Mouse (Mus musculus) hindbrain, embryonic 12.5 days (tissue): ENCODE measurements around the gene Tbc1d7. TPM values are rescaled to one million over a fixed set of nuclear protein-coding genes. Genes with fewer than 3 reads are reported as not detected.

ENCODE experiments used
- ATAC-seq: fragments of 200-750 bp; cut with Nextera tagmentation; 2 replicates; pipeline ENCODE4 v1.8.0; 2017; ENCODE audit warnings: moderate TSS enrichment; ENCODE audit not compliant: low FRiP score
- H3K27ac ChIP-seq: fragments of 300-500 bp; sonication (generic); 2 replicates; pipeline ENCODE4 v1.5.1; 2016; ENCODE audit warnings: mild to moderate bottlenecking
- H3K27me3 ChIP-seq: fragments of 300-500 bp; sonication (generic); 2 replicates; pipeline ENCODE4 v1.6.1; 2016; ENCODE audit warnings: mild to moderate bottlenecking
- H3K36me3 ChIP-seq: fragments of 300-500 bp; sonication (generic); 2 replicates; pipeline ENCODE4 v1.6.1; 2016; ENCODE audit warnings: mild to moderate bottlenecking
- H3K4me1 ChIP-seq: fragments of 300-500 bp; sonication (generic); 2 replicates; pipeline ENCODE4 v1.6.1; 2016
- H3K4me2 ChIP-seq: fragments of 300-500 bp; sonication (generic); replicated peaks from 2 replicates; pipeline ENCODE4 v1.6.1; 2016; ENCODE audit warnings: mild to moderate bottlenecking
- H3K4me3 ChIP-seq: fragments of 300-500 bp; sonication (generic); 2 replicates; pipeline ENCODE4 v1.5.1; 2016; ENCODE audit warnings: mild to moderate bottlenecking
- H3K9ac ChIP-seq: fragments of 300-500 bp; sonication (generic); 2 replicates; pipeline ENCODE4 v1.6.1; 2016; ENCODE audit warnings: mild to moderate bottlenecking, moderate library complexity
- H3K9me3 ChIP-seq: fragments of 300-500 bp; sonication (generic); replicated peaks from 2 replicates; pipeline ENCODE4 v1.6.1; 2016; ENCODE audit warnings: mild to moderate bottlenecking
- WGBS: fragments of 180-500 bp; shearing (Covaris S2); methylation state at CpG from one replicate; pipeline ENCODE4 v1.1.7; 2016; 5-methylcytosine and 5-hydroxymethylcytosine counted together
- polyA plus RNA-seq: library from polyadenylated mRNA; unstranded; fragments of >200 nt; fragmentation: Nextera tagmentation; extraction: Ambion mirVana; gene quantifications from 2 replicates; pipeline ENCODE4 v1.2.1, GENCODE M21; 2016

Gene Tbc1d7
- polyA plus RNA-seq, 1 experiment from 2014 or later, result 74.9 TPM

DNA sequence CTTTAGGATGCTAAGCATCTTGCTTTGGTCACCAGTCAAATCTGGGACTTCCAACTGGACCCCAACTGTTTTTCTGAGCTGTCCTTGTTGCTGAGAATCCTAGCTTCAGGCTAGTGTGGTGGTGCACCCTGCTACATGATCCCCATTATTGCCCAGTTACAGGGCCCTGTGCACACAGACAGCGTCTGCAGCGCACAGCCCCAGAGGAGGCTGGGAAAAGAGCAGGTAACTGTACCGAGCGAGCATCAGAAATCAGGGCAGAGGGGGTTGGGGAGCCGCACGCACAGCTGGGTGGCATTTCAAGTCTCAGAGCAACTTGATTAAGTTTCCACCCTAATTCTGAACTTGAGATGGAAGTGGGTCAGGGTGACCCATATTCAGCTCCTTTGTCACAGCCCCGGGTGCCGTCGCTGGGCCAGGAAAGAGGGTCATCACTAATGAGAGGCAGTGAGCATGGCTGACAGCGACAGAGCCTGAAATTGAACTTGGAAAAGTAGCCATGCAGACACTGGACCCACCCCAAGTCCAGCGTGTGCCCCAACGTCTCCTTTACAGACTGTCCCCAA lies 34.9 kb upstream of the Tbc1d7 start:
- 0 out of 2 replicates have a peak, but pooled peaks cover 3% of the 10 kb centered on the region for H3K27me3 ChIP-seq
- H3K9me3 ChIP-seq, result no peaks in the 10 kb centered on the region
- no peak overlapping the region for H3K4me3 ChIP-seq
- no peak for ATAC-seq
- H3K36me3 ChIP-seq, result no peaks in the 10 kb centered on the region
- no peak overlapping the region for H3K9ac ChIP-seq
- no peak overlapping the region for H3K4me2 ChIP-seq
- H3K4me1 ChIP-seq, result peaks cover 8% of the 10 kb centered on the region
- 83% methylated on average over 12 of the region's 12 CpGs for WGBS
- H3K27ac ChIP-seq, result no peak overlapping the region

DNA sequence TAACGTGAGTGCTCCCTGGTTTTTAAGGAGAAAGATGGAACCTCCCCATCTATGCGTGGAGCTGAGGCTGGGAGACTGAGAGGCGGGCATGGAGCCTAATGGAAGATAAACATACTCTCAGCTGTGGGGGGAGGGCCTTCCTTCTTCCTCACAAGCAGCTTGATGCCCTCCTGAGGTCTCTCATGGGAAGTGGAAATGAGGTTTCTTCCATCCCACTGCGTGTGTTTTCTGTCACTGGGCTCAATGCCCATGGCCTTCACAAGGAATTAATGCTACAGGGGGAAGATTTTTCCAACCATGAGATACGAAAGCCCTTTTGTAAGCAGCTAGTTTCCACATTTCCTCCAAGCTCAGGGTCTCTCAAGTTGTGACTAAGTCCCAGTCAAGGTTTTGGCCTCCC lies 32.3 kb upstream of the Tbc1d7 start:
- Histone ChIP-seq H3K4me2 (no peak overlapping the region), H3K27ac (no peak overlapping the region), H3K4me1 (peaks cover under 1% of the 10 kb centered on the region; the same call in 1 of the 2 replicates), H3K9me3 (no peaks in the 10 kb centered on the region), H3K27me3 (no peaks in the 10 kb centered on the region), H3K4me3 (no peak overlapping the region), H3K36me3 (no peaks in the 10 kb centered on the region), H3K9ac (no peak overlapping the region)
- ATAC-seq, result no peak
- 70% methylated on average over 5 of the region's 5 CpGs for WGBS

DNA sequence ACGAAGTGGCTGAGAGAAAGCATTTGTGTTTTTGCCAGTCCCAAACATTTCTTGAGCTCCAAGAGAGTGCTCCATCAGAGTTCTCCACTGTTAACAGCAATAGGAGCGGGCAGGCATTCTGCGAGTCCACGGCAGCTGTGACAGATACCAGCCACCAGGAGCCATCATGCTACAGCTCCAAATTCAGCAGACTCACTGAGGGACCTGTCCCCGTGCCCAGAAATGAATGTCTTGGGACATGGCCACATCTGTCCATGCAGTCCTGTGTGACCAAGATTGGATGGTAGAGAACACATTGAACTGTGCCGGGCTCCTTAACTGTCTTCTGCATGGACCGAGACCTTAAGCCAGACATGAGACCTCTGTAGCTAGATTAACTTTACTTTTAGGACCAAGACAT lies 31.9 kb upstream of the Tbc1d7 start:
- 89% methylated on average over 7 of the region's 7 CpGs for WGBS
- Histone ChIP-seq H3K36me3 (no peaks in the 10 kb centered on the region), H3K27me3 (no peaks in the 10 kb centered on the region), H3K4me1 (no peaks in the 10 kb centered on the region), H3K9ac (no peak overlapping the region), H3K4me2 (no peak overlapping the region), H3K9me3 (no peaks in the 10 kb centered on the region), H3K27ac (no peak overlapping the region), H3K4me3 (no peak overlapping the region)
- no peak for ATAC-seq

DNA sequence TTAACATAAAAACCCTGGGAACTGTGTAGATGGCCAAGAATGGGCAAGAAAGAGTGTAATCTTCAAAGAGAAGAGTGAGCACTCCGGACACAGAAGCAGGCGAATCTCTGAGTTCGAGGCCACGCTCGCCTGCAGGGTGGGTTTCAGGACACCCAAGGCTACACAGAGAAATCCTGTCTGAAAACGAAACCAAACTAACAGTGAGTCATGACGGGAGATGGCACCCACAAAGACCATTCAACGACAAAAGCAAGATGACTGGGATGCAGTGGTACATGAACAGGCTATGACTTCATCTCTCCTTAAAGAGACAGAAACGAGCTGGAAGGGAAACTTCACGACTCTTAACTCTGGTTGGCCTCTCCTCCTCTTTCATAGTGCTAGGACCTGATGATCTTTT lies 31.1 kb upstream of the Tbc1d7 start:
- no peaks in the 10 kb centered on the region for H3K36me3 ChIP-seq
- H3K4me2 ChIP-seq, result no peak overlapping the region
- no peaks in the 10 kb centered on the region for H3K9me3 ChIP-seq
- H3K27me3 ChIP-seq, result no peaks in the 10 kb centered on the region
- no peak overlapping the region for H3K27ac ChIP-seq
- H3K9ac ChIP-seq, result no peak overlapping the region
- no peak overlapping the region for H3K4me3 ChIP-seq
- WGBS, result 88% methylated on average over 10 of the region's 10 CpGs
- H3K4me1 ChIP-seq, result no peaks in the 10 kb centered on the region
- no peak for ATAC-seq

DNA sequence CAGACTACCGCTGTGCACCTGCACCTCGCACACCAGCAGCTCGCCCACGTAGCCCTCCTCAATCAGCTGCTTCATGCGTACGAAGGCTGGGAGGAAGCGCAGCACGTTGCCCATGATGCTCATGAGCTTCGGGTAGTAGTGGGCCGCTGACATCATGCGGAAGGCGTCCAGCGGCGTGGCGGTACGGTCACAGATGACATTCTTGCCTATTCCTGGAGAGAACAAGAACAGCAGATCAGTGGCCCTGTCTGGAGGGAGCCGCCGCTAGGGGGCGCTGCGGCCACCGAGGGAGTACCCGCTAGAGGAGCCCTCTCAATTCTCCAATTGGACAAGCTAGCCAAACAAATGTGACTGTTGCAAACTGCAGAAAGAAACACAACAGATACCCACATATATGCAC lies 29.7 kb upstream of the Tbc1d7 start:
- Histone ChIP-seq H3K36me3 (no peaks in the 10 kb centered on the region), H3K9ac (no peak overlapping the region), H3K27ac (no peak overlapping the region), H3K9me3 (no peaks in the 10 kb centered on the region), H3K27me3 (no peaks in the 10 kb centered on the region), H3K4me1 (no peaks in the 10 kb centered on the region), H3K4me2 (no peak overlapping the region), H3K4me3 (no peak overlapping the region)
- ATAC-seq, result no peak
- 44% methylated on average over 22 of the region's 22 CpGs for WGBS

DNA sequence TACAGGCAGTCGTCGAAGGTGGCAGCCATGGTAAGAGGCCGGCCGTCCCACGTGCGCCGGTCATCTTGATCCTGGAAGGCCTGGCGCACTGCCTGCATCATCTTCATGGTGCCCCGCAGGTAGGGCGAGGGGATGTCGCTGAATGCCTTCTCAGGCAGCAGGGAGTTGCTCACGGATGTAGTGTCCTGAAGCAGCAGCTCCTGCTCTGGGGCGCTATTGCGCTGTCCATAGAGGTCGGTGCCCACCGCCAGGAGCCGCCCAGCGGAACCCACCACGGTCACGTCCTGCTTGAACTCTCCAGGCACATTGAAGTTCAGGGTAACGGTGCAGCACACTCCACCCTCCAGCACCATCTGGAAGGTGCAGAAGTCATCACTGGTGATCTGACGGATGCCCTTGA lies 29.2 kb upstream of the Tbc1d7 start:
- H3K27me3 ChIP-seq, result no peaks in the 10 kb centered on the region
- 66% methylated on average over 22 of the region's 22 CpGs for WGBS
- ATAC-seq, result no peak

DNA sequence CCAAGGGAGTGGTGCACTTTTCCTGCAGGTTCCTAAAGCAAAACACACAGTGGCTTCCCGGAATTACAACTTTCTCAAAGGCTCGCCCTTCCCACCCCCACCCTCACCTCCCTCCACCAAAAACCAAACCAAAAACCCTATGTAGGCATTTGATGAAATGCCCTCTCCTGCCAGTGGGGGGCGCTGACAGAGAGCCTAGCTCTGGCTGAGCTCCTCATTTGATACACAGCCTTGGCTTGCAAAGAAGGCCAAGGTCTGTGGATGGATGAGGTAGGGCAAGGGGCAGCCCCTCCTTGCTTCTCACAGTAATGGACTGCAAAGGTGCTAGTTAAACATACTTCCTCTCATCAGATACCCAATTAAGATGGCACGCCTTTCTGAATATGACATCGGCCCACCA lies 28.4 kb upstream of the Tbc1d7 start:
- Histone ChIP-seq H3K9ac (no peak overlapping the region), H3K27me3 (no peaks in the 10 kb centered on the region), H3K4me1 (no peaks in the 10 kb centered on the region), H3K4me2 (no peak overlapping the region), H3K36me3 (no peaks in the 10 kb centered on the region), H3K9me3 (no peaks in the 10 kb centered on the region), H3K4me3 (no peak overlapping the region), H3K27ac (no peak overlapping the region)
- WGBS, result 64% methylated on average over 5 of the region's 5 CpGs
- no peak for ATAC-seq

More for the DNA sequence above, 29.2 kb upstream of the Tbc1d7 start:
- no peak overlapping the region for H3K4me2 ChIP-seq
- H3K27ac ChIP-seq, result no peak overlapping the region
- H3K36me3 ChIP-seq, result no peaks in the 10 kb centered on the region
- H3K4me3 ChIP-seq, result no peak overlapping the region
- H3K9ac ChIP-seq, result no peak overlapping the region
- no peaks in the 10 kb centered on the region for H3K4me1 ChIP-seq
- no peaks in the 10 kb centered on the region for H3K9me3 ChIP-seq

DNA sequence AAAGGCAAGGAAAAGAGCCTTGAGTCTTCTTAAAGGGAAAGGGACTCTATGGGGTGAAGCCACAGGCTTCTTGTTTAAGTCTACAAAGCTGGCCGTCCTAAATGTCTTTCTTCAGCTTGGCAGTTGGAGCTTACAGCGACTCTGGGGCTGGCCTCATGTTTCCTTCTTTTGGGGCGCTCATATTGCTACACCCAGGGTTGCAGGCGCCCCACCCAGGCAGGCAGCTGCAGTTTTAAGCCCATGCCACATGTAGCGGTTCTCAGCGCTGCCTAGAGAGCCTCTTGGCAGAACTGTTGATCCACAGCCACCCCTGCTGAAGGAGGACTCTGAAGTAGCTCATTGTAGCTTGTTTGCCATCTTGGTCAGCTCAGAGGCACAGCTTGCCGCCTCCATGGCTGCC lies 28.0 kb upstream of the Tbc1d7 start:
- Histone ChIP-seq H3K4me3 (no peak overlapping the region), H3K4me2 (no peak overlapping the region), H3K4me1 (no peaks in the 10 kb centered on the region), H3K9ac (no peak overlapping the region), H3K9me3 (no peaks in the 10 kb centered on the region), H3K27ac (no peak overlapping the region), H3K36me3 (no peaks in the 10 kb centered on the region), H3K27me3 (no peaks in the 10 kb centered on the region)
- ATAC-seq, result no peak
- WGBS, result 86% methylated on average over 7 of the region's 7 CpGs

DNA sequence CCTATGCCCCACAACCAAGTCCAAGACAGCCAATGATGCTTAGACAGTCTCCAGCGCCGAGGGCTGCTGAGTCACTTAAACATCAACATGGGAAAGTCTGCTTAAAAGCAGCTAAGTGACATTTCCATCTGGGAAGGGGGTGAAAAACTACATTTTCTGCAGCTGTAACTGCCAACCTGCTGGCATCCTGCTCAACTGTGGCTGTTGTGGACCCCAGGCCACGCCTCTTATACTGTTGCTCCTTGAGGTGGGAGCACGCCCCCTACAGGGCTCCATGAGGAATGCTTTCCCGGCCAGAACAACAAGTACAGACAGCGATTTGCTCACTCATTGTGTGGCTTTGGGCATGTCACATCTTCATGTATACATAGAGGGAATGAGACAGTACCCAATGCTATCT lies 25.9 kb upstream of the Tbc1d7 start:
- H3K9ac ChIP-seq, result no peak overlapping the region
- H3K4me1 ChIP-seq, result no peaks in the 10 kb centered on the region
- ATAC-seq, result no peak
- no peak overlapping the region for H3K4me3 ChIP-seq
- H3K4me2 ChIP-seq, result no peak overlapping the region
- H3K27me3 ChIP-seq, result no peaks in the 10 kb centered on the region
- no peaks in the 10 kb centered on the region for H3K36me3 ChIP-seq
- WGBS, result 60% methylated on average over 6 of the region's 6 CpGs
- H3K27ac ChIP-seq, result no peak overlapping the region
- H3K9me3 ChIP-seq, result no peaks in the 10 kb centered on the region

DNA sequence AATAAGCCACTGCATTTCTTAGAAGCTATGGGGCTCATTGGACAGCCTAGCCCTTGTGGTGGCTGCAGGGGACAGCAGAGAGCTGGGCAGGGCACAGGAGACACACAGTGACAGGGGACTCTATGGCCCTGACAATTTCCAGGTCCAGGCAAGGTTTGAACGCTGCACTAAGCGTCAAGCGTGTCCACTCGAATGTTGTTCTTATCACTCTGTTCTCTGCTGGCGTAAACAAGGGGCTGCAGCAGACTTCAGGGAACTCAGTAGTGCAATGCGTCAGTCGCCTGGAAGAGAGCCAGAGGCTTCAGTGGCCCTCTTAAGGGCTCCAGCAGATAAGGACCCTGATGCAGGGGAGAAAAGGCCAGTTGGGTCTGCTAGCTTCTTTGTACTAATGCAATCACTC lies 24.7 kb upstream of the Tbc1d7 start:
- no peak overlapping the region for H3K9ac ChIP-seq
- no peak for ATAC-seq
- no peaks in the 10 kb centered on the region for H3K27me3 ChIP-seq
- H3K9me3 ChIP-seq, result no peaks in the 10 kb centered on the region
- no peaks in the 10 kb centered on the region for H3K4me1 ChIP-seq
- H3K27ac ChIP-seq, result no peak overlapping the region
- no peaks in the 10 kb centered on the region for H3K36me3 ChIP-seq
- WGBS, result 79% methylated on average over 7 of the region's 7 CpGs
- no peak overlapping the region for H3K4me3 ChIP-seq
- H3K4me2 ChIP-seq, result no peak overlapping the region

DNA sequence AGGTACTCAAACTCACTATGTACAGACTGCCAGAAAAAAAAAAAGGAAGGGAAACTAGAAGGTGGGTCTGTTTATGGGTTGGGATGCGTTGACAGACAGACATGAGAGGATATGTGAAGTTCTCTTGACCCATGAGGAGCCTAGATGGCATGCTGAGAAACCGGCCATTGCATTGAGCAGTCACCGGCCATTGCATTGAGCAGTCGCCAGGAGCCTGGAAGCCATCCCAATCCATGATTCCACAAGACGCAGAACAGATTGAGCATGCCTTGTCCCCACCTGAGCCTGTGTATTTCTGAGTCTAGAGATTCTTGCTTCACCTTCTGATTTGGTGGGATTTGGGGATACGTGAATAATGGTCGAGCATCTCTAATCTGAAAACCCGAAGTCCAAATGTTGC lies 22.6 kb upstream of the Tbc1d7 start:
- Histone ChIP-seq H3K27me3 (no peaks in the 10 kb centered on the region), H3K4me3 (no peak overlapping the region), H3K9me3 (no peaks in the 10 kb centered on the region), H3K36me3 (no peaks in the 10 kb centered on the region), H3K4me1 (no peaks in the 10 kb centered on the region), H3K4me2 (no peak overlapping the region), H3K27ac (no peak overlapping the region), H3K9ac (no peak overlapping the region)
- WGBS, result 91% methylated on average over 8 of the region's 8 CpGs
- ATAC-seq, result no peak

DNA sequence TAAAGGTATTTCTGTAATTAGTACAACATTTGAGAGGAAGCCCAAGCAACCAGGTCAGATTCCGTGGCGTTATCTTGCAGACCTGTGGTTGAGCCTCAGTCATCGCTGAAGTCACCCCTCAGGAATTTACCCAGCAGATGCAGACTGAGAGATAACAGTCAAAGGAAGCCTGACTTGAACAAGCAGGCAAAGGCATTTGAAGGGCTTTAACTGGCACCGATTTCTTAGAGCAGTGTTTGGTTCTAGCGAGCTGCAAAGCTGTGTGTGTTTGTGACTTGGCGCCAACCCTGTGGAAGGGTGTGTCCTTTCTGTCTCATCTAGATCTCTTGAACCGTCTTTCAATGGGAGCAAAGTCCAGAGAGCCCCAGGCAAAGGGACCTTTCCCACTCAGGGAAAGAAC lies 22.0 kb upstream of the Tbc1d7 start:
- WGBS, result 76% methylated on average over 7 of the region's 7 CpGs
- Histone ChIP-seq H3K4me2 (no peak overlapping the region), H3K36me3 (no peaks in the 10 kb centered on the region), H3K27me3 (no peaks in the 10 kb centered on the region), H3K4me3 (no peak overlapping the region), H3K9me3 (no peaks in the 10 kb centered on the region), H3K9ac (no peak overlapping the region), H3K4me1 (no peaks in the 10 kb centered on the region), H3K27ac (no peak overlapping the region)
- no peak for ATAC-seq

DNA sequence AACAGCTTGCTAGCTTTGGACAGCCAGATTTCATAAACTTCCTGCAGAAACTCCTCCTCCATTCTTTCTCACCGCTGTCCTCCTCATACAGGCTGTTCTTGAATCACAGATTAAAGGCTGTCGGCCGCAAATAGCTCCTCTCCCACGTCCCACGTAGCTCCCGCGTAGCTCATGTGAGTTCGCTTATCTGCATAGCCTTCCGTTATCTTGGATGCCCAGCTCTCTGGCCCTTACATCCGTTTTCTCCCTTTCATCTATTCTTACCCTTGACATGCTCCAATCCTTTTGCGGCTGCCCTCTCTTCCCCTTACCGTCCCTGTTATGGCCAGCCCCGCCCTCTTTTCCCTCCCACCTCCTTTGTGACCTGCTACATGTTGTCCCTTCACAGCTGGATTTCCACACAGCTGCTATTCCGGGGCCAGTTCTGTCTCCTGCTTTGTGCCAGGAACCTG lies 20.5 kb upstream of the Tbc1d7 start:
- no peak overlapping the region for H3K4me3 ChIP-seq
- ATAC-seq, result no peak
- H3K36me3 ChIP-seq, result no peaks in the 10 kb centered on the region
- H3K27ac ChIP-seq, result no peak overlapping the region
- no peaks in the 10 kb centered on the region for H3K9me3 ChIP-seq
- peak overlapping the region; percentile 34 for H3K4me2 ChIP-seq
- no peaks in the 10 kb centered on the region for H3K4me1 ChIP-seq
- H3K9ac ChIP-seq, result no peak overlapping the region
- 15% methylated on average over 14 of the region's 14 CpGs for WGBS
- no peaks in the 10 kb centered on the region for H3K27me3 ChIP-seq
